Mouse (Mus musculus) stomach, embryonic 14.5 days (tissue): ENCODE data around the gene Krt13. TPM values are rescaled to one million over a fixed set of nuclear protein-coding genes. Genes with fewer than 3 reads are reported as not detected.

Experiments used
- ATAC-seq: fragments of 200-750 bp; cut with Nextera tagmentation; 2 replicates; pipeline ENCODE4 v1.8.0; 2017; ENCODE audit warnings: low read depth, moderate TSS enrichment; ENCODE audit not compliant: insufficient number of reproducible peaks, insufficient read depth, low FRiP score
- H3K27ac ChIP-seq: fragments of 300-500 bp; sonication (generic); 2 replicates; pipeline ENCODE4 v1.5.1; 2014; ENCODE audit warnings: mild to moderate bottlenecking, low read length, moderate library complexity, mixed read lengths
- H3K27me3 ChIP-seq: fragments of 300-500 bp; sonication (generic); 2 replicates; pipeline ENCODE4 v1.6.1; 2014; ENCODE audit warnings: low read length, control low read depth, mixed read lengths; ENCODE audit not compliant: control insufficient read depth, insufficient read depth
- H3K36me3 ChIP-seq: fragments of 300-500 bp; sonication (generic); 2 replicates; pipeline ENCODE4 v1.6.1; 2014; ENCODE audit warnings: mild to moderate bottlenecking, control low read depth, low read length, moderate library complexity, mixed read lengths; ENCODE audit not compliant: control insufficient read depth, insufficient read depth
- H3K4me1 ChIP-seq: fragments of 300-500 bp; sonication (generic); 2 replicates; pipeline ENCODE4 v1.6.1; 2014; ENCODE audit warnings: low read length, control low read depth, mixed read lengths; ENCODE audit not compliant: control insufficient read depth, insufficient read depth
- H3K4me2 ChIP-seq: fragments of 300-500 bp; sonication (generic); replicated peaks from 2 replicates; pipeline ENCODE4 v1.6.1; 2014; ENCODE audit warnings: low read depth, low read length, control low read depth
- H3K4me3 ChIP-seq: fragments of 300-500 bp; sonication (generic); 2 replicates; pipeline ENCODE4 v1.5.1; 2014; ENCODE audit warnings: low read depth, low read length, control low read depth
- H3K9ac ChIP-seq: fragments of 300-500 bp; sonication (generic); replicated peaks from 2 replicates; pipeline ENCODE4 v1.6.1; 2014; ENCODE audit warnings: low read depth, mild to moderate bottlenecking, control low read depth, low read length, moderate library complexity, mixed read lengths
- H3K9me3 ChIP-seq: fragments of 300-500 bp; sonication (generic); 2 replicates; pipeline ENCODE4 v1.6.1; 2016; ENCODE audit warnings: low read depth, low read length, control low read depth; ENCODE audit not compliant: control insufficient read depth
- WGBS: fragments of 180-500 bp; shearing (Covaris S2); extraction: QIAGEN DNeasy Blood & Tissue Kit; methylation state at CpG from one replicate; pipeline ENCODE4 v1.1.7; 2014; 5-methylcytosine and 5-hydroxymethylcytosine counted together
- polyA plus RNA-seq: library from polyadenylated mRNA; unstranded; fragments of >200 nt; fragmentation: Nextera tagmentation; extraction: Ambion mirVana; gene quantifications from 2 replicates; pipeline ENCODE4 v1.2.1, GENCODE M21; 2014

Krt13 gene
- 76.1 and 140 TPM in 2 replicates for polyA plus RNA-seq

- no peaks in the 10 kb centered on the region for H3K27me3 ChIP-seq
- no peak within 1 kb of the TSS for H3K4me2 ChIP-seq
- no peaks in the 10 kb centered on the region for H3K4me1 ChIP-seq
- H3K9ac ChIP-seq = no peak within 1 kb of the TSS
- 86% methylated on average over 3 of the region's 3 CpGs for WGBS
- H3K27ac ChIP-seq = no peak within 1 kb of the TSS
- no peaks in the 10 kb centered on the region for H3K36me3 ChIP-seq
- H3K4me3 ChIP-seq = no peak within 1 kb of the TSS
- no peak for ATAC-seq
- no peaks in the 10 kb centered on the region for H3K9me3 ChIP-seq
Observed at GRCm38 (mm10) chr11:100121466-100121865, at the start of gene Krt13. Gene Krt13, minus strand, starts transcription at chr11:100121566.

DNA sequence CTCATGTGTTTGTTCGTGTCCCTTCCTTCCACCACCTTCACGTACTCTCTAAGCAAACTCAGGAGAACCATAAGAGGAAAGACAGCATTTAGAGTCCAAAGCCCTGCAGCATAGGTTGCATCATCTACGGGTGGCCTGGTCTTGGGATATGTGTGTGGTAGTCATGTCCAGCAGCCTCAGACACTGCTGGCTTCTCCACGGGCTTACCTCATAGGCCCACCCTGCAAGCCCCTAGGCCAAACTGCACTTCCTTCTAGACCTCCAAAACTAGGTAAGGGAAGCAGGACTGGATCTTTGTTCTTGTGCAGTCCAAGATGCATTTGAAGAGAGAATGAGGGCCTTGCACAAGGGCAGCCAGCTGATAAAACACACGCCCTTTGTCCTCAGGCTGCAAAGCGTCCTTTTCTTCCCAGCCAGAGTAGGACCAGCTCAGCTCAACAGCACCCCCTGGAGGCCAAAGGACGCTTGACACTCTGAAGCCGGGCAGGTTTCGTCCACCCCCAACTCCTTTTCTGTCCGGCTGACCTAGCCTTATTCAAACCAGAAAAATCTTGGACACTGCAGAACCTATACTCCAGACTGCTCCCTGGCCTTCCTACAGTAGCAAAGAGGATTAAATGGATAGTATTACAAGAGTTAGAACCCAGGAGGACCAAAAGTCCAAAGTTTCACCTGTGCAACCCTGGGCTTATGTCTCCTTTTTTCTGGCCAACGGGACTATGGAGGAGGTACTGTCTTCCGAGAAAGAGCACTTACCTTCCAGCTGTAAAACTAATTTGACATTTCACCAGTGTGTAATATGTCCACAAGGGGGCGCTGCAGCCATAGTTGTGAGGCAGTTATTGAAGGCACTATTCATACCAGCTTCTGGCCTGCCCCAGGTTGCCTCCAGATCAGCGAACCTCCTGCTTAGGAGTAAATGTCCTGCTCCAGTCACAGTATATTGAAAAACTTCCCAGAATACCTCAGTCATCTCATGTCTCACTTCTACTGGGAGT, 47.7 kb upstream of the Krt13 start:
- Histone ChIP-seq H3K36me3 (no peaks in the 10 kb centered on the region), H3K4me3 (no peak overlapping the region), H3K27me3 (no peaks in the 10 kb centered on the region), H3K4me2 (no peak overlapping the region), H3K4me1 (peaks cover 3% of the 10 kb centered on the region), H3K27ac (peak overlapping the region; percentile 75), H3K9ac (no peak overlapping the region), H3K9me3 (no peaks in the 10 kb centered on the region)
- 26% methylated on average over 14 of the region's 14 CpGs for WGBS
- ATAC-seq = no peak

DNA sequence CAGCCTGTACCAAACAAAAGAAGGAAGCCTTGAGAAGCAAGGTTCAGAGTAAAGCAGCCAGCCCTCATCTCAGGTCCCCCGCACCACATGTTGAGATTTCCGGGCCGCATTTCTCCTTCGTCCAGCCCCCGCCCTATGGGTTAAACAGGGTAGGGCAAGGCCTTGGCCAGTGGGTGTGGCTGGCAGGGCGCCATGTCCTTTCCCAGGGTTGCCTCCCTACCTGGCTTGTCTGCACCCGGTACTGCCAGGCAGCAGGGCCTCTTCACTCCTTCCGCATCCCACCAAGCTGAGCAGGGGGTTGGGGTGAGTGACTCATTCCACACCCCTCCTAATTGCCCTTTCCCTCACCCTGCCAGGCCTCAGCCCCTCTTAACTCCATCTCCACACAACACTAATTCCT, 46.7 kb upstream of the Krt13 start:
- Histone ChIP-seq H3K9me3 (no peaks in the 10 kb centered on the region), H3K27ac (peak overlapping the region; percentile 75), H3K27me3 (no peaks in the 10 kb centered on the region), H3K9ac (no peak overlapping the region), H3K4me2 (no peak overlapping the region), H3K36me3 (no peaks in the 10 kb centered on the region), H3K4me3 (no peak overlapping the region), H3K4me1 (peaks cover 4% of the 10 kb centered on the region)
- ATAC-seq = peak; percentile 77
- 49% methylated on average over 8 of the region's 8 CpGs for WGBS

- no peak overlapping the region for H3K4me2 ChIP-seq
- no peaks in the 10 kb centered on the region for H3K27me3 ChIP-seq
- no peaks in the 10 kb centered on the region for H3K9me3 ChIP-seq
- no peak for ATAC-seq
- no peaks in the 10 kb centered on the region for H3K36me3 ChIP-seq
- no peak overlapping the region for H3K4me3 ChIP-seq
- WGBS = 36% methylated on average over 7 of the region's 7 CpGs
- H3K4me1 ChIP-seq = peaks cover 4% of the 10 kb centered on the region
- H3K27ac ChIP-seq = 0 out of 2 replicates have a peak overlapping the region, but pooled peaks have one; percentile 35
- H3K9ac ChIP-seq = no peak overlapping the region
Observed at GRCm38 (mm10) chr11:100164392-100164791, 43.0 kb upstream of the Krt13 start.

GRCm38 (mm10) chr11:100157908-100158477, 36.6 kb upstream of the Krt13 start:
- Histone ChIP-seq H3K9me3 (no peaks in the 10 kb centered on the region), H3K27me3 (no peaks in the 10 kb centered on the region), H3K4me3 (no peak overlapping the region), H3K36me3 (no peaks in the 10 kb centered on the region), H3K4me2 (no peak overlapping the region), H3K9ac (no peak overlapping the region), H3K4me1 (peaks cover 8% of the 10 kb centered on the region; the same call in 1 of the 2 replicates), H3K27ac (peak overlapping the region; percentile 75)
- ATAC-seq = peak; percentile 69; the same call in 1 of the 2 replicates
- 49% methylated on average over 6 of the region's 6 CpGs for WGBS

DNA sequence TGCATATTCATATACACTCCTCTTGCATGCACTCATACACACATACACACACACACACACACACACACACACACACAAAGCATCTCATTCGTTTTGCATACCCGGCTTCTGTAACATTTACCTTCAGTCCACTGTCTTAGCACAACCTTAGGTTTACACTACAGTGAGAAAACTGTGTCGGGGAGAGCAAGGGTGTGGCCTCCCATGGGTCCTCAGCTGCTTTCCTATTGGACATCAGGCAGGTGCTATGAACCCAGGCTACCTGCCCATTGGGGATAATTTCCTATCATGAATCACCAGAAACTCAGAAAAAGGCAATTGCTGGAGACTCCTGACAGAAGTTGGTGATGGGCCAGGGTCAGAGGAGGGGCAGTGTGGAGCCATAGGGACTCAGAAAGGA, 36.0 kb upstream of the Krt13 start:
- no peak overlapping the region for H3K4me2 ChIP-seq
- peak overlapping the region; percentile 57 for H3K27ac ChIP-seq
- no peaks in the 10 kb centered on the region for H3K36me3 ChIP-seq
- H3K27me3 ChIP-seq = no peaks in the 10 kb centered on the region
- peaks cover 8% of the 10 kb centered on the region; the same call in 1 of the 2 replicates for H3K4me1 ChIP-seq
- WGBS = 65% methylated on average over 3 of the region's 3 CpGs
- no peak for ATAC-seq
- H3K9me3 ChIP-seq = no peaks in the 10 kb centered on the region
- no peak overlapping the region for H3K9ac ChIP-seq
- no peak overlapping the region for H3K4me3 ChIP-seq

DNA sequence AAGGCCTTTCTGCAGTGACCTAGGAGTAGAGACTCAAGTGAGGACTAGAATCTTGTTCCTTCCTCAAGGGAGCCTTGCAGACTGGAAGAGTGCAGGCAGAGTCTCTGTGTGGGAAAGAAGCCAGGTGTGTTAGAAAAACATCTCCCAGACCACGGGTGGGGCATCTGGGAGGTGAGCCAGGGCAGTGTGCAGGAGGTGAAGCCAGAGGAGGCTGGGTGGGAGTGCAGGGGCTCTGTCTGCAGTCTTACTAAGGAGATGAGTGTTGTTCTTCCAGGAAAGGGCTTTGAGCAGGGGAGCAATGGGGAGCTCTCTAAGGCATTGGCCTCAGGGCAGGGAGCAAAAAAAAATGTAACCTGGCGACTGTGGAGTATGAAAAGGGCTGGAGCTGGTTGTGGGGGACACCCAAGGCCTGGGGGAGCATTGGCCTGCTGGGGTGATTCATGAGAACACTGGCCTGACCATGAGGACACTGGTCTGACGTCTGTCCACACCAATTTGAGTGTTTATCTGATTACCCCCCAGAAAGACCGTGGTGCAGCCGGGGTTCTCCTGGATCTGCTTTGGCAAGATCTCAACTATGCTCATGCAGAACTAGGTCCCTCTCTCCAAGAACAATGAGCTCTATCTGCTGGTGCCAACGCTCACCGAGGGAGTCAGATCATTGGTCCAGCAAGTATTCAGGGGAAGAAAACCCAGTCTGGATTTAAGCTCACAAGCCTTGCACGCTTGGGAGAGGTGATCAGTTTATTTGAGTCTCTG, 34.3 kb upstream of the Krt13 start:
- ATAC-seq = no peak
- H3K4me3 ChIP-seq = no peak overlapping the region
- H3K27ac ChIP-seq = peak overlapping the region; percentile 3; the same call in 1 of the 2 replicates
- H3K9me3 ChIP-seq = no peaks in the 10 kb centered on the region
- 62% methylated on average over 8 of the region's 8 CpGs for WGBS
- H3K36me3 ChIP-seq = no peaks in the 10 kb centered on the region
- H3K9ac ChIP-seq = no peak overlapping the region
- no peak overlapping the region for H3K4me2 ChIP-seq
- no peaks in the 10 kb centered on the region for H3K27me3 ChIP-seq
- peaks cover 8% of the 10 kb centered on the region; the same call in 1 of the 2 replicates for H3K4me1 ChIP-seq
